Mouse (Mus musculus) stomach, embryonic 15.5 days (tissue): ENCODE data around the gene Tcl1b1. TPM values are rescaled to one million over a fixed set of nuclear protein-coding genes. Genes with fewer than 3 reads are reported as not detected.
"Not testable (repeated sequence)": the region's sequence is repeated elsewhere in the genome, so short reads cannot be mapped to it uniquely, and the experiment has no call there.

Experiments
- ATAC-seq: fragments of 200-750 bp; cut with Nextera tagmentation; 2 replicates; pipeline ENCODE4 v1.8.0; 2017; ENCODE audit warnings: low read depth, moderate number of reproducible peaks, moderate TSS enrichment; ENCODE audit not compliant: insufficient read depth, low FRiP score
- H3K27ac ChIP-seq: fragments of 300-500 bp; sonication (generic); 2 replicates; pipeline ENCODE4 v1.5.1; 2015; ENCODE audit warnings: mild to moderate bottlenecking, inconsistent platforms
- H3K27me3 ChIP-seq: fragments of 300-500 bp; sonication (generic); replicated peaks from 2 replicates; pipeline ENCODE4 v1.6.1; 2015; ENCODE audit warnings: inconsistent platforms
- H3K36me3 ChIP-seq: fragments of 300-500 bp; sonication (generic); 2 replicates; pipeline ENCODE4 v1.6.1; 2015; ENCODE audit warnings: inconsistent platforms
- H3K4me1 ChIP-seq: fragments of 300-500 bp; sonication (generic); 2 replicates; pipeline ENCODE4 v1.6.1; 2015; ENCODE audit warnings: inconsistent platforms
- H3K4me2 ChIP-seq: fragments of 300-500 bp; sonication (generic); 2 replicates; pipeline ENCODE4 v1.6.1; 2015; ENCODE audit warnings: mild to moderate bottlenecking, inconsistent platforms
- H3K4me3 ChIP-seq: fragments of 300-500 bp; sonication (generic); replicated peaks from 2 replicates; pipeline ENCODE4 v1.5.1; 2015; ENCODE audit warnings: inconsistent platforms
- H3K9ac ChIP-seq: fragments of 300-500 bp; sonication (generic); 2 replicates; pipeline ENCODE4 v1.6.1; 2015; ENCODE audit warnings: inconsistent platforms
- H3K9me3 ChIP-seq: fragments of 300-500 bp; sonication (generic); 2 replicates; pipeline ENCODE4 v1.6.1; 2016; ENCODE audit warnings: inconsistent platforms
- WGBS: fragments of 180-500 bp; shearing (Covaris S2); methylation state at CpG from one replicate; pipeline ENCODE4 v1.1.7; 2015; 5-methylcytosine and 5-hydroxymethylcytosine counted together
- polyA plus RNA-seq: library from polyadenylated mRNA; unstranded; fragments of >200 nt; fragmentation: Nextera tagmentation; extraction: Ambion mirVana; gene quantifications from 2 replicates; pipeline ENCODE4 v1.2.1, GENCODE M21; 2015

Tcl1b1 gene
- polyA plus RNA-seq, 1 experiment from 2014 or later, result not detected

DNA sequence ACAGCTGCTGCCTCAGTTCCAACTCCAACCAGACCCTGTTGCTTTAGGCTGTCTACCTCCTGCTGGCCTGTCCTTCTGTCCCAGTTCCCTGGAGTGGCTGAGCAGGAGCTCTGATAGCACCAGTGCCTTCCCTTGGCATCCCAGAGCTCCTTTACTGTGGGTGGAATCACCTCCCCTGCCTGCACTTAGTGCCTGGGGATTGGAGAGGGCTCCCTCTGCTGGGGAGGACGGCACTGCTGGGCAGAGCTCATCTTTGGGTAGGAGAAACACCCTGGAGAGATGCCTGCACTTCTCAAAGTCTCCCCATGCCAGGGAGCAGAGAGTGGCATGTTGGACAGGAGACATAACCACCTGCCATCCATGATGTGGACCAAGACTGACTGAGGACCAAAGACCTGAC is 14.6 kb upstream of the Tcl1b1 start:
- not testable (repeated sequence) for H3K9ac ChIP-seq, H3K4me2 ChIP-seq, ATAC-seq, H3K9me3 ChIP-seq, H3K4me3 ChIP-seq, H3K27me3 ChIP-seq, H3K4me1 ChIP-seq, H3K27ac ChIP-seq, H3K36me3 ChIP-seq
- 26% methylated on average over 1 of the region's 1 CpGs for WGBS

DNA sequence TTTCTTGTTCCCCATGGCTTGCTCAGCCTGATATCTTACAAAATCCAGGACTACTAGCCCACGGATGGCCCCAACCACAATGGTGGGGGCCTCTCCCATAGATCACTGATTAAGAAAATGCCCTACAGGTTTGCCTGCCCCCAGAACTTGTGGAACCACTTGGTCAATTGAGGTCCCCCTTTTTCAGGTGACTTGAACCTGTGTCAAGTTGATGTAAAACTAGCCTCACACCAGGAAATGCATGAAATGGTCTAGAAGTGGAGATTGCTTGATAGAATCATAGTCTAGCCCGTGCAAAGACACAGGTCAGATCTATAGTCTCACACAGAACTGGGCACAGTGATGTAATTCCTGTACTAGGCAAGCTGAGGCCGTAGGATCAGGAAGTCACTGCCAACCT is 13.8 kb upstream of the Tcl1b1 start, which contains the start of gene Tcl1b2:
Gene Tcl1b2 (plus strand): TSS at position 301 of the 400 bp plus-strand sequence.
- 75% methylated on average over 3 of the region's 3 CpGs for WGBS
- Histone ChIP-seq H3K4me3 (no peak within 1 kb of the TSS), H3K4me1 (no peaks in the 10 kb centered on the region), H3K36me3 (no peaks in the 10 kb centered on the region), H3K4me2 (no peak within 1 kb of the TSS), H3K27me3 (no peaks in the 10 kb centered on the region), H3K27ac (no peak within 1 kb of the TSS), H3K9ac (no peak within 1 kb of the TSS), H3K9me3 (no peaks in the 10 kb centered on the region)
- ATAC-seq, result no peak

DNA sequence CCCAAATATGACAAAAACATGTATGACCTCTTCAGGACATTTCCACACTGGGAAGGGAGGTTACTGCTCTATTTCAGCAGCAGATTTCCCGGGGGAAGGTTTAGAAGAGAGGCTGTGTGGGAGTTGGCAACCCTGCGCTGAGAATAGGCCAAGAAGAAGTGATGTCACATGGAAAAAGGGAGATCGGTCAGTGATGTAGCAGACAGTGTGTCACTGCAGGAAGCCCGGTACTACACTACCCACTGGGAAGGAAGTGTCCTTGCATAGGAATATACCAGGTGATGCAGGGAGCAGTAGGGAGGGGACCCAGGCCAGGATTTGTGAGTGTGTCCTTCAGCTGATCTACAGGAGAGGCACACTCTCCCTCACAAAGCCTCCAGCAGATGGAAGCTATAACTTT is 4.2 kb upstream of the Tcl1b1 start:
- not testable (repeated sequence) for H3K4me3 ChIP-seq, H3K4me2 ChIP-seq, H3K9ac ChIP-seq, H3K27ac ChIP-seq, H3K4me1 ChIP-seq, H3K27me3 ChIP-seq, ATAC-seq, H3K9me3 ChIP-seq, H3K36me3 ChIP-seq
- 70% methylated on average over 4 of the region's 4 CpGs for WGBS

DNA sequence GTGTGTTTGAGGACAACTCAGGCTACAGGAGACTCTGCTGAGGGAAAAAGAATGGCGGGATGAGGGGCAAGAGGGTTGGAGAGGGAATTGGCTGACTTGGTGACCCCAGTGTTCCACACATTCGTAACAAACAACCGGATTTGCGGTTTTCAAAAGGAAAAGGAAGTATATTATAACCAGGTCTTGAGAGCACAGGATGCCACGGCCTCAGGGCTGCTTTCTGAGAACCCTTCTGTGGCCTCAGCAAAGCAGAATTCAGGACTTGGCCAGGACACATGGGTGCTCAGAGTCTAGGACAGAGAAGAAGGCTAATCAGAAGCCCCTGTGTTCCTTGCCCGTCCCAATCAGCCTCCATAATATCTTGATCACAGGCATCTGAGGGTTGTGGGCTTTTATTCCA is 648 bp upstream of the Tcl1b1 start:
- Histone ChIP-seq H3K27me3 (no peaks in the 10 kb centered on the region), H3K27ac (no peak overlapping the region), H3K4me3 (no peak overlapping the region), H3K4me2 (no peak overlapping the region), H3K9ac (no peak overlapping the region), H3K36me3 (no peaks in the 10 kb centered on the region), H3K9me3 (no peaks in the 10 kb centered on the region), H3K4me1 (no peaks in the 10 kb centered on the region)
- ATAC-seq, result no peak
- WGBS, result 77% methylated on average over 6 of the region's 6 CpGs

DNA sequence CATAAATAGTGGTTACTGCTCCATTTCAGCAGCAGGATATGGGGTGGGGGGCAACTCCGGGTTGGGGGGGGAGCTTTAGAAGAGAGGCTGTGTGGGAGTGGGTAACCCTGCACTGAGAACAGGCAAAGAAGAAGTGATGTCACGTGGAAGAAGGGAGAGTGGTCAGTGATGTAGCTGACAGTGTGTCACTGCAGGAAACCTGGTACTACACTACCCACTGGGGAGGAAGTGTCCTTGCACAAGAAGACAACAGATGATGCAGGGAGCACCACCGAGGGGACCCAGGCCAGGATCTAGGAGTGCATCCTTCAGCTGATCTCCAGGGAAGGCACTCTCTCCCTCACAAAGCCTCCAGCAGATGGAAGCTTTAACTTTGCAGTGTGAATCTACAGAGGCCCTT is 7.2 kb downstream of the Tcl1b1 start:
- H3K9ac ChIP-seq, result no peak overlapping the region
- H3K27ac ChIP-seq, result no peak overlapping the region
- no peaks in the 10 kb centered on the region for H3K27me3 ChIP-seq
- no peaks in the 10 kb centered on the region for H3K4me1 ChIP-seq
- no peak overlapping the region for H3K4me3 ChIP-seq
- H3K36me3 ChIP-seq, result no peaks in the 10 kb centered on the region
- no peak for ATAC-seq
- no peaks in the 10 kb centered on the region for H3K9me3 ChIP-seq
- WGBS, result 65% methylated on average over 3 of the region's 3 CpGs
- H3K4me2 ChIP-seq, result no peak overlapping the region

DNA sequence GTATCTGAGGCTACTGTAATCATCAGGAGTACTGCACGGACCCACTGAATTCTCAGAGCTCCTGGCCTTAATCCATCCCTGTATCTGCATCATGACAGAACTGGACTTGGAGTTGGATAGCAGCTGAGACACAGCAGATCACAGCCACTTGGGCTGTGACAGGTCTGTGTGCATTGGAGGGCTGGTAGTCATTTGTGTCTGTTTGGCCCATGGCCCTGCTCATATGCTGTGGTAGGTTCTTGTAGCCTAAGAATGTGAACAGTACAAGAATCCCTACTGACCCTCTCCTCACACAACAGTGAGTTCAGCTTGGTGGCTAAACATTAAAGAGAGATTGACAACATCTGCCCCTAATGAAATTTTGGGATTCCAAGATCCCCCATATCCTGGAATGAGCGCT is 13.9 kb downstream of the Tcl1b1 start:
- 82% methylated on average over 2 of the region's 2 CpGs for whole genome bisulfite sequencing

DNA sequence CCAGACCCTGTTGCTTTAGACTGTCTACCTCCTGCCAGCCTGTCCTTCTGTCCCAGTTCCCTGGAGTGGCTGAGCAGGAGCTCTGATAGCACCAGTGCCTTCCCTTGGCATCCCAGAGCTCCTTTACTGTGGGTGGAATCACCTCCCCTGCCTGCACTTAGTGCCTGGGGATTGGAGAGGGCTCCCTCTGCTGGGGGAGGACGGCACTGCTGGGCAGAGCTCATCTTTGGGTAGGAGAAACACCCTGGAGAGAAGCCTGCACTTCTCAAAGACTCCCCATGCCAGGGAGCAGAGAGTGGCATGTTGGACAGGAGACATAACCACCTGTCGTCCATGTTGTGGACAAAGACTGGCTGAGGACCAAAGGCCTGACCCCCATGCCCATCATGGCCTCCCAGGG is 14.8 kb downstream of the Tcl1b1 start:
- not testable (repeated sequence) for H3K9me3 ChIP-seq, H3K36me3 ChIP-seq, H3K4me1 ChIP-seq, H3K4me3 ChIP-seq, H3K9ac ChIP-seq, ATAC-seq, H3K27me3 ChIP-seq, H3K4me2 ChIP-seq, H3K27ac ChIP-seq
- WGBS, result 34% methylated on average over 2 of the region's 2 CpGs

More for the DNA sequence above, 13.9 kb downstream of the Tcl1b1 start:
- H3K4me2 ChIP-seq, result no peak overlapping the region
- H3K4me3 ChIP-seq, result no peak overlapping the region
- H3K9me3 ChIP-seq, result no peaks in the 10 kb centered on the region
- no peak overlapping the region for H3K9ac ChIP-seq
- H3K4me1 ChIP-seq, result no peaks in the 10 kb centered on the region
- H3K27ac ChIP-seq, result no peak overlapping the region
- ATAC-seq, result no peak
- no peaks in the 10 kb centered on the region for H3K27me3 ChIP-seq
- no peaks in the 10 kb centered on the region for H3K36me3 ChIP-seq

DNA sequence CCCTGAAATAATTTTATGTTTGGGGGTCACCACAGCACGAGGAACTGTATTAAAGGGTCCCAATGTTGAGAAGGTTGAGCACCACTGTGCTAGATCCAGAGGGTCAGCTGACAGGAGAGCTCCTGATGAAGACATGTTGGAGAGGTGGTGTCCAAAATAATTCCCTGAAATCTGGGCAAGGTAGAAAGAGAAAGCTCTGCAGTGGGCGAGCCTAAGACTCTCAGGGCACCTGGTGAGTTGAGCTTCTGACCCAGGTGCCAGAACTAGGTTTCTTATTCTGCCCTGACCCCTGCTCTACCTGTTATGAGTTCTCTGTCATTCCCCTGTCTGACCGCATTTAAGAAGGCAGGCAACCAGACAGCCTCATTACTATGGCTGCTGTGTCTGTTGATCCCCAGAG is 16.6 kb downstream of the Tcl1b1 start, which contains the start of gene Tcl1b5:
Gene Tcl1b5 (plus strand): TSS at position 301 of the 400 bp plus-strand sequence.
- H3K4me1 ChIP-seq, H3K27me3 ChIP-seq, ATAC-seq, H3K4me3 ChIP-seq, H3K4me2 ChIP-seq, H3K36me3 ChIP-seq, H3K9ac ChIP-seq, H3K9me3 ChIP-seq, H3K27ac ChIP-seq: not testable (repeated sequence)
- 50% methylated on average over 3 of the region's 3 CpGs for WGBS

DNA sequence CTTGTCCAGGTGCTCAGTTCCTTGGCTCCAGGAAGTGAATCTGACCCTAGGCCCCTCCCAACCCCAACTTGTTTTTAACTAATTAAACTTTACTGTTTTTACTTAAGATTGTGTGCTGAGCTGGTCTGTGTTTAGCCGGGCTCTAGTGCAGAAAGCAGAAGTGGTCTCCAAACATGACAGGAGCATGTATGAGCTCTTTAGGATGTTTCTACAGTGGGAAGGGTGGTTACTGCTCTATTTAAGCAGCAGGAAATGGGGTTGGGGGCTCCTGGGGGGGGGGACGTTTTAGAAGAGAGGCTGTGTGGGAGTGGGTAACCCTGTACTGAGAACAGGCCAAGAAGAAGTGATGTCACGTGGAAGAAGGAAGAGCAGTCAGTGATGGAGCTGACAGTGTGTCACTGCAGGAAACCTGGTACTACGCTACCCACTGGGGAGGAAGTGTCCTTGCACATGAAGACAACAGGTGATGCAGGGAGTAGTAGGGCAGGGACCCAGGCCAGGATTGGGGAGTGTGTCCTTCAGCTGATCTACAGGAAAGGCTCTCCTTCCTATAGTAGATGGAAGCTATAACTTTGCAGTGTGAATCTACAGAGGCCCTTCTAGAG is 21.7 kb downstream of the Tcl1b1 start:
- not testable (repeated sequence) for H3K4me2 ChIP-seq, ATAC-seq, H3K4me1 ChIP-seq, H3K27ac ChIP-seq, H3K4me3 ChIP-seq, H3K9me3 ChIP-seq, H3K36me3 ChIP-seq, H3K27me3 ChIP-seq, H3K9ac ChIP-seq
- 73% methylated on average over 4 of the region's 4 CpGs for WGBS

- ATAC-seq, H3K27ac ChIP-seq, H3K4me2 ChIP-seq, H3K36me3 ChIP-seq, H3K9me3 ChIP-seq, H3K4me1 ChIP-seq, H3K9ac ChIP-seq, H3K4me3 ChIP-seq, H3K27me3 ChIP-seq: not testable (repeated sequence)
- WGBS, result 48% methylated on average over 2 of the region's 2 CpGs
Measured at GRCm38 (mm10) chr12:105188980-105189379, 29.5 kb downstream of the Tcl1b1 start.

DNA sequence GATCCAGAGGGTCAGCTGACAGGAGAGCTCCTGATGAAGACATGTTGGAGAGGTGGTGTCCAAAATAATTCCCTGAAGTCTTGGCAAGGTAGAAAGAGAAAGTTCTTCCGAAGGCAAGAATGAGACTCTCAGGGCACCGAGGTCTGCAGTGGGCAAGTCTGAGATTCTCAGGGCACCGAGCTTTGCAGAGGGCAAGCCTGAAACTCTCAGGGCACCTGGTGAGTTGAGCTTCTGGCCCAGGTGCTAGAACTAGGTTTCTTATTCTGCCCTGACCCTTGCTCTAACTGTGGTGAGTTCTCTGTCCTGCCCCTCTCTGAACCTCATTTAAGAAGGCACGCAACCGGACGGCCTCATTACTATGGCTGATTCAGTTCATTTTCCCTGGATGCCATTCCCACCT is 31.3 kb downstream of the Tcl1b1 start, which contains the start of gene Tcl1b3:
Gene Tcl1b3 (plus strand): TSS at position 301 of the 400 bp plus-strand sequence.
- H3K4me1 ChIP-seq, H3K27ac ChIP-seq, H3K27me3 ChIP-seq, H3K4me3 ChIP-seq, H3K9ac ChIP-seq, H3K4me2 ChIP-seq, H3K36me3 ChIP-seq, ATAC-seq, H3K9me3 ChIP-seq: not testable (repeated sequence)
- 88% methylated on average over 6 of the region's 6 CpGs for WGBS

- ATAC-seq, result not testable (repeated sequence)
- 68% methylated on average over 7 of the region's 7 CpGs for WGBS
Measured at GRCm38 (mm10) chr12:105199684-105200497, 40.4 kb downstream of the Tcl1b1 start.

More at GRCm38 (mm10) chr12:105199684-105200497, 40.4 kb downstream of the Tcl1b1 start:
- H3K9ac ChIP-seq, H3K4me1 ChIP-seq, H3K4me2 ChIP-seq, H3K4me3 ChIP-seq, H3K27ac ChIP-seq, H3K36me3 ChIP-seq, H3K9me3 ChIP-seq, H3K27me3 ChIP-seq: not testable (repeated sequence)
